Mouse (Mus musculus): ENCODE measurements around the gene Rexo4.

The Rexo4 gene

GRCm38 (mm10) chr2:26950411-26950810 is 13.8 kb downstream of the Rexo4 start:
- no peak for DNase-seq (ENCODE audit: low read depth, low spot score)

- DNase-seq (ENCODE audit: low read depth, low spot score): no peak
Observed at GRCm38 (mm10) chr2:26943253-26943652, 20.9 kb downstream of the Rexo4 start.

GRCm38 (mm10) chr2:26941539-26941938 is 22.6 kb downstream of the Rexo4 start:
- DNase-seq (ENCODE audit: low read depth, low spot score): no peak

- DNase-seq (ENCODE audit: low read depth, low spot score): no peak
Observed at GRCm38 (mm10) chr2:26936425-26936824, 27.8 kb downstream of the Rexo4 start.

- DNase-seq (ENCODE audit: low read depth, low spot score): no peak
Observed at GRCm38 (mm10) chr2:26935286-26935685, 28.9 kb downstream of the Rexo4 start.

GRCm38 (mm10) chr2:26933304-26934055 is 30.7 kb downstream of the Rexo4 start, which contains the start of the genes Surf4 and Stkld1:
Gene Surf4, minus strand, starts transcription at chr2:26933928.
Gene Stkld1, plus strand, starts transcription at chr2:26934047.
- peak; percentile 91 for DNase-seq (ENCODE audit: low read depth, low spot score)

GRCm38 (mm10) chr2:26932473-26933303 is 31.5 kb downstream of the Rexo4 start:
- DNase-seq (ENCODE audit: low read depth, low spot score): no peak

GRCm38 (mm10) chr2:26930390-26930789 is 33.8 kb downstream of the Rexo4 start:
- no peak for DNase-seq (ENCODE audit: low read depth, low spot score)

GRCm38 (mm10) chr2:26927745-26928476 is 36.3 kb downstream of the Rexo4 start:
- DNase-seq (ENCODE audit: low read depth, low spot score): no peak

- DNase-seq (ENCODE audit: low read depth, low spot score): no peak
Observed at GRCm38 (mm10) chr2:26921784-26922183, 42.4 kb downstream of the Rexo4 start.

GRCm38 (mm10) chr2:26920190-26920855 is 43.9 kb downstream of the Rexo4 start:
- DNase-seq (ENCODE audit: low read depth, low spot score): no peak

GRCm38 (mm10) chr2:26919684-26920083 is 44.5 kb downstream of the Rexo4 start:
- no peak for DNase-seq (ENCODE audit: low read depth, low spot score)

- DNase-seq (ENCODE audit: low read depth, low spot score): no peak
Observed at GRCm38 (mm10) chr2:26916738-26917137, 47.4 kb downstream of the Rexo4 start.

GRCm38 (mm10) chr2:26915927-26916728 is 48.1 kb downstream of the Rexo4 start, which contains the start of the genes Surf2 and Surf1:
Gene Surf2, plus strand, starts transcription at chr2:26916367.
Gene Surf1, minus strand, starts transcription at chr2:26916530.
- peak; percentile 71 for DNase-seq (ENCODE audit: low read depth, low spot score)

GRCm38 (mm10) chr2:26914148-26914941 is 49.8 kb downstream of the Rexo4 start:
- DNase-seq (ENCODE audit: low read depth, low spot score): no peak

GRCm38 (mm10) chr2:26913416-26914147 is 50.6 kb downstream of the Rexo4 start:
- DNase-seq (ENCODE audit: low read depth, low spot score): no peak

GRCm38 (mm10) chr2:26912253-26912770 is 51.9 kb downstream of the Rexo4 start:
- DNase-seq (ENCODE audit: low read depth, low spot score): no peak

GRCm38 (mm10) chr2:26910994-26911765 is 53.0 kb downstream of the Rexo4 start:
- DNase-seq (ENCODE audit: low read depth, low spot score): peak; percentile 67
